Mouse (Mus musculus) urinary bladder, postnatal 14 days (tissue): ENCODE results near the gene Cr2.
"Not testable (repeated sequence)": the region's sequence is repeated elsewhere in the genome, so short reads cannot be mapped to it uniquely, and the experiment has no call there.

Experiments
- DNase-seq: peaks from one replicate; pipeline ENCODE4 v3.0.0; 2021; ENCODE audit warnings: low spot score

The Cr2 gene

DNA sequence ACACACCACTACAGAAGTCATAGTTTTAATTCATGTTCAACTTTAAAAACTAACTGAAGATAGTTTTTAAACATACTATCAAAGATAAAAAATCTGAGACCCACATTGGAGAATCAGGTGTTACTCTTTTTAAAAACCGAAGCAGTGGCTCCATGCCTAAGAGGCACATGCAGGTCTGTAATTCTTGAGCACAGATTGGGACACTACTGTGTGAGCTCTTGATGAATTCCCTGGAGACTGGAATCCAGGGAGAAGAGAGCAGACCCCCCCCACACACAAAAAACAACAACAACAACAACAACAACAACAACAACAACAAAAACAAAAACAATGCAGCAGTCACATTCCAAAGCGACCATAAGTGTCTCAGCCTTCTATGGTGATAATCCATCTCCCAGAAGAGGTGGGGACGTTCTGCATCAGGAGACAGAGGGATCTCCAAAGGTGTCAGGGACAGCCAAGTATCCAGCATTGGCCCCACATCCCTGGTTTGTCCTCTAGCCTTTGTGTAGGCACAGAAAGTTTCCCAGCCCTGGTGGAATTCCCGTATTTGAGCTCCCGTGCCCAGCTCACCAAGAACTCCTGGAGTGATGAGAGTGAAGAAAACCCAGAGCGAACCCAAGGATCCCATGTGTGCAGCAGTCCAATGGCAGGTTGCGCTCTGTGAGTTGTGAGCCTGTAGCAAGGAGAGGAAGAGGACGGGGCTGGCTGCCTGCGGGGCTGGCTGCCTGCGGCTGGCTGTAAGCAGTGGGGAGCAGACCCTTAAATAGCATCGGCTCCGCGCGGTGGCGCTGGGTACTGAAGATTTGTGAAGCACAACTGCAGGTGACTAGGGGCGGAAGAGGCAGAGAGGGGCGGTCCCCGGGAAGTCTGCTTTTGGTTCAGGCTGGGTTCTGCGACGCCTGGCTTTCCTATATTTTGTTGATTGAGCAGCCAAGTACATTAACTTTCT is at the start of gene Cr2:
Cr2 (minus strand) TSS at position 737 of the 952 bp plus-strand sequence.
- DNase-seq = peak; percentile 40

GRCm38 (mm10) chr1:195221781-195222180 is 45.3 kb upstream of the Cr2 start:
- DNase-seq = no peak

- DNase-seq = not testable (repeated sequence)
Measured at GRCm38 (mm10) chr1:195212851-195213250, 36.3 kb upstream of the Cr2 start.

DNA sequence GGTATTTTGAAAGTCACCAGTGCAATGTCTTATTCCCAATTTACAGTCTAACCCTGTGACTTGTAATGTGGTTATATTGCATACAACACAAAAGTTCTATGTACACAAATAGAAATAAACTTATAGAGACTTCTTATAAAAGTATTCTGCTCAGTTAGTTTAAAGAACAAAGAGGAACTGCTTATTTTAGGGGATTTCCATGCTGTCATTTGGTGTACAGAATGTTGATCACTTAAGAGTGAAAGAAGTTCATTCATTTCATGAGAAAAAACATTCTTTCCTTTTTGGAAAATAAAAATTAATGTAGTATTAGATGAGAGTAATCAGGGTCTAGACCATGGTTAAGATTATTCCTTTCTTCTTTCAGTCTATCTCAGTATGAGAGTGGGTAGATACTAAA is 8.2 kb upstream of the Cr2 start:
- DNase-seq = no peak

GRCm38 (mm10) chr1:195164996-195165755 is 11.3 kb downstream of the Cr2 start:
- no peak for DNase-seq

DNA sequence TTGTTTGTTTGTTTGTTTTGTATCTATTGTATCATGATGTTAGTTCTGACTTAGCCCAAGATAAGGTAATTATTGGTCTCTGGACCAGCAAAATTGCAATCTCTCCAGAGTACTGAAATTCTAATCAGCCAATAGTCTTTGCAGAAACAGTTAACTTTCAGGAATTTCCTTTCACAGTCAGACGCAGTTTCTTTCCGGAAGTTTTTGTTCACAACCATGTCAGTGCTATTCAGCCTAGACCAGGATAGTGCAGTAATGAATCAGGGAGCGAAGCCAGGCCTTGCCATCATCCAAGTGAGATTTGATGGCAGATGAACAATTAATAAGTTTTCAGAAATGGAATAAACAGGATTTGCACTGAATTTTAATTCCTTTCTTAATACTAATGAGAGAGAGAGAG is 44.4 kb downstream of the Cr2 start:
- DNase-seq = no peak

DNA sequence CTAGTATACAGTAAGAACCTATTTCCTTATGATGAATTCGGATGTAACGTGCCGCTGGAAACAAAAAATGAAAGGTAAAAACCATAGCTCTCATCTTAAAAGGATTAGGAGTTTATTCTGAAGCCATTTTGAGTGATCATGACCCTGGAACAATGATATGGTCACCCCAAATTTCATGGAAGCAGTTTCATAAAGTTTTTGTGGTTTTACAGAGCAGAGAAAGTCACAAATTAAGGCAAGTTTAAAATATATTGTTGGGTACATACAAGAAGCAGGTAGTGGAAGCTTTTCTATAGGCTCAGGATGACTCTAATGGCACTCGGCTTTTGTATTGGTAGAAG is 44.9 kb downstream of the Cr2 start:
- DNase-seq = no peak

- peak; percentile 86 for DNase-seq
Measured at GRCm38 (mm10) chr1:195130953-195131674, 45.4 kb downstream of the Cr2 start, which contains the start of gene Cr1l. Gene Cr1l (minus strand): TSS chr1:195131586.

GRCm38 (mm10) chr1:195130479-195130878 is 46.0 kb downstream of the Cr2 start:
- no peak for DNase-seq

- DNase-seq = no peak
Measured at GRCm38 (mm10) chr1:195129867-195130266, 46.6 kb downstream of the Cr2 start.

DNA sequence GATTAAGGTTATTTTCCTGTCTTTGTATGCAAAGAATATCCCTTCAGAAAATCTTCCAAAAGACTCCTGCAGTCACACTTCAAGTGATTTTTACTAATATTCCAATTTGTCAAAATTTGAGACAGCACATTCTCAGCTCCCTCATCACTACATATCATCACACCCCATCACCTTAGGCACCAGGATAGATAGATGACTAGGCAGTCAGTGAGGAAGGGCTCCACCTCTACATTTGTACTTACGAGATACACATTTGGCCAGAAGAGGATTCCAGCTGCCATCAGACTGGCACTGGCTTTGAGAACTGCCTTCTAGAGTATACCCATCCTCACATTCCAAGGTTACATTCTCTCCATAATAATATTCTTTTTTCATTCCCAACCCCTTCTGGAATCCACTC is 62.1 kb downstream of the Cr2 start:
- no peak for DNase-seq

DNA sequence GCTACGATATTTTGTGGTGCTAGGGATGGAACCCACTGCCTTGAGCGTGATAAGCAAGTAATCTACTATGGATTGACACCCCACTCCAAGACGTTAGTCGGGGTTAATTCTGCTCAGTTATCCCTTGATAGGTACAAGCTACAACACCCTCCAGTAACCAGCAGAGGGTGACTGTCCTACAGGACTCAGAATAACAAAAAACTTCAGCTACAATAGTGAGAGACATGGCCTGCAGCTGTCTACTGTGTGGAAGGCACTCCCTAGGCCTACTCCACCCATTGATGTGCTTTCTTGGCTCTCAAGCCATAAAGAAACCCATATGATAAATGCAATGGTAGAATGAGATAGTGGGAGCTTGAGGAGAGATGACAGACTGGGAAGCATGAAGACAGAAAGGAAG is 62.9 kb downstream of the Cr2 start:
- DNase-seq = no peak

DNA sequence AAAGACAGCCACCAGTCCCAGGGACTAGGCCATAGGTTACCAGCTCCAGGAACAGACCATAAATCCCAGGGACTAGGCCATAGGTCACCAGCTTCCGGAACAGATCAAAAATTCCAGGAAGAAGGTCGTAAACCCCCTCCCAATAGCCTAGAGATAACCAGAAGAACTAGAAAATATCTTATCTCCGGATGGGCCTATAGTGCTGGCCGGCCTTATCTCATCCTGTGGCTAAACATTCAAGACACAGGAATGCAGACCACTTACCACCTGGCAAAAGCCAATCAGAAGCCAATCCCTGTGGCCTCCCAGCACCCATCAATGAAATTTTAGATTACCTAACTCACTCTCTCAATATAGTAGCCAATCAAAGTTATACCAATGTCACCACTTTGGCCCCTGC is 75.8 kb downstream of the Cr2 start:
- no peak for DNase-seq

GRCm38 (mm10) chr1:195098004-195098403 is 78.5 kb downstream of the Cr2 start:
- no peak for DNase-seq

GRCm38 (mm10) chr1:195092220-195092720 is 84.2 kb downstream of the Cr2 start, which contains the start of gene Cd46:
Gene Cd46 (minus strand): TSS chr1:195092249.
- DNase-seq = peak; percentile 83

- DNase-seq = no peak
Measured at GRCm38 (mm10) chr1:195091699-195092219, 84.8 kb downstream of the Cr2 start.
